Mouse (Mus musculus): ENCODE data around the gene Dnajc13.

The Dnajc13 gene

DNA sequence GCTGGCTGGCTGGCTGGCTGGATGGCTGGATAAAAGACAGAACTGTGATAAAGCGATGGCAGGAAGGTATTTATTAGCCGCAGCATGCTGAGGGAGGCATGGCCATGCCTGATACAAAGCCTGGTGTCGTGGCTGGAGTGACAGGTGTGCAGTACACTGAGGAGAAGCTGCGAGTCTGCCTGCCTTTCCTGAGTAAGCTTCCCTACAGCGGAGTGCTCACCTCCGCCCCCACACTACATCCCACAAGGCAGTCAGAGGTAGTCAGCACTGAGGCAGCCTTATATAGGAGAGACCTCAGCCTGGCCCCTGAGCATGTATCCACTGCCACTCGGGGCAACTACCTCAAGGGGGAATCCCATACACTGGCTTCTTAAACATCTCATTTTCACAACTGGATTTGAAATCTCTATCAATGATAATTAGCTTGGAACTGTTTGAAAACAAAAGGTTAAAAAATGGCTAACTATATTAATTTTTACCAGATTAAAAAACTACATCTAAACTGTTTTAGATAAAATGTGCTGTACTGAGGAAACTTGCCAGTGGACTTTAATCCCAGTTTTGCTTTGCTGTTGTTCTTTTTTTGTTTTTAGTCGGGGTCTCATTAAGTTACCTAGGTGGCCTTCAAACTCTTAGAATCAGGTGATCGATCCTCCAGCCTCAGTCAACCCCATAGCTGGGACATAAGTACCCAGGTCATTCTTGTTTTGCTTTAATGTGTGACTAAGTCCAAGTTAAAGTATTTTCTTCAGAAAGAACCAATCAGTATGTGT, 8.1 kb downstream of the Dnajc13 start:
- DNase-seq (ENCODE audit: low spot score in 2 of 2), result no peak

DNA sequence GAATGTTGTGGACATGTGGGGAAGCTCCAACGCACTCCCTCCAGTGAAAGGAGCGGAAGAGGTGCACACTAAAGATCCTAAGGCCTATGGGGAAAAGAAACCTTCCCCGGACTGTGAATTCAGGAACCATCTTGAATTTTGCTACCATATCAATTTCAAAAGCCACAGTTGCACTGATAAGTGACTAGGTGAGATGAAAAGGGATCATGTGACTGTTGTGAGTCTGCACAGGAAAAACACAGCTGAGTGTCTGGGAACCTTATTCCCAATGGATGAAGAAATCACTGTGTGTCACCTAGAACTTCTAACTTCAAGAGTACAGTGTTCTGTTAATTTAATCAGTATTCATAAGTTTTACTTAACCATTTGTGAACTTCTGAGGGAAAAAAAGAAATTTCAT, 10.1 kb downstream of the Dnajc13 start:
- no peak for DNase-seq (ENCODE audit: low spot score in 2 of 2)

DNA sequence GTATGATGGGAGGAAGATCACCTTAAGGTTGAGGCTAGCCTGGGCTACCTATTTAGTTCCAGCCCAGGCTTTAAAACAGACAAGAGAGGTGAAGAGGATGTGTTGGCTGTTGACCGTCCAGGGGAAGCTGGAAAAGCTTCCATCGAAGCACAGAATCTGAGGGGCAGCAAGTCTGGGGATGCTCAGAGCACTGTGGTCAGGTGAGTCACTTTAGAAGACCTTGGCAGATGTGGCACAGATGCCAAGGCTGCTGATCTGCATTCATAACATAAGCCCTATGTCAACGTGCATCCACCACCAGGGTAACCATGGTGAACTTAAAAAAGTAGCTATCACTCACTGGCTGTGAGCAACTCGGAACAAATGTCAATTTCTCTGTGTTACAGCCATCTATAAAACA, 11.0 kb downstream of the Dnajc13 start:
- DNase-seq (ENCODE audit: low spot score in 2 of 2), result no peak

DNA sequence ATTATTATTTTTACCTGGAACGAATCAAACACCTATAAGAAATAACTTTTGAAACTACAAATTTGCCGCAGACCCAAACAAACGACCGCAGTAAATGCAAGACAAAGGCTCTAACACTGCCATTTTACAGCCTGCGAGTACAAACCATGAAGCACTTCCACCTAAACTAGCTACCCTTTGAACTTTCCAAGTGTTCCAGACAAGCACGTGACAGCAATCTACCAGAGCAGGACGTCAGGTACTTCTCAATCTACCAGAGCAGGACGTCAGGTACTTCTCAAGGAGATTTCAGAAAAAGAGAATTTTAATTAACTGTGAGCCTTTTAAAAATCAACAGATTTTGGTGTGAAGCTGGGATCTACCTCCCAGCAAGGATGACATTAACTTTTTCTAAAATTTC, 11.6 kb downstream of the Dnajc13 start:
- no peak for DNase-seq (ENCODE audit: low spot score in 2 of 2)

DNA sequence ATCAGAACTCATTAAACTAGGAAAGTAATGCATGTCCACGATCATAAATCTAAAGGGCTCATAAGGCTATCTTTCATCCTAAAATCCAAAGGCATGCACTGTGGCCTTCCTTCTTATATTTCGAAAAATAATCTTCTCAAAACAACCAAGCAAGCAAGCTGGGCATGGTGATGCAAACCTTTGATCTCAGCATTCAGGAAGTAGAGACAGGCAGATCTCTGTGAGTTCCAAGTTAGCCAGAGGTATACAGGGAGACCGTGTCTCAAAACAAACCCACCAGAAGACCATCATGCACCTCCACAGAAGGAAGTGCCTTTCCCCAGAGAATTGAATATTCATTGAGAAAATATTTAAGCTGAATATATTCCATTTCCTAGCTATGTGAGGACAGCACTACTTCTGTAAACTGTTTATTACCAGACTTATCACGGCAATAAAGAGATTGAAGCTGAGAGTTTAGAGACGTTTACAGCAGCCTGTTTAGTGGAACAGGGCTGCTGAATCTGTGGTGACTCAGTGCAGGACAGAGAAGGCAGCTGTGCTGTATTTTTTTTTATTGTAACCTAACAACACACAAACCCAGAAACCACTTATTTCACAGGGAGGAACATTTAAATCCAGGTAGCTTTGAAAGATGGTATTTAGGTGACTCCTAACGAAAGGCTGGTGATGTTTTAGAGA, 15.3 kb downstream of the Dnajc13 start:
- no peak for DNase-seq (ENCODE audit: low spot score in 2 of 2)

DNA sequence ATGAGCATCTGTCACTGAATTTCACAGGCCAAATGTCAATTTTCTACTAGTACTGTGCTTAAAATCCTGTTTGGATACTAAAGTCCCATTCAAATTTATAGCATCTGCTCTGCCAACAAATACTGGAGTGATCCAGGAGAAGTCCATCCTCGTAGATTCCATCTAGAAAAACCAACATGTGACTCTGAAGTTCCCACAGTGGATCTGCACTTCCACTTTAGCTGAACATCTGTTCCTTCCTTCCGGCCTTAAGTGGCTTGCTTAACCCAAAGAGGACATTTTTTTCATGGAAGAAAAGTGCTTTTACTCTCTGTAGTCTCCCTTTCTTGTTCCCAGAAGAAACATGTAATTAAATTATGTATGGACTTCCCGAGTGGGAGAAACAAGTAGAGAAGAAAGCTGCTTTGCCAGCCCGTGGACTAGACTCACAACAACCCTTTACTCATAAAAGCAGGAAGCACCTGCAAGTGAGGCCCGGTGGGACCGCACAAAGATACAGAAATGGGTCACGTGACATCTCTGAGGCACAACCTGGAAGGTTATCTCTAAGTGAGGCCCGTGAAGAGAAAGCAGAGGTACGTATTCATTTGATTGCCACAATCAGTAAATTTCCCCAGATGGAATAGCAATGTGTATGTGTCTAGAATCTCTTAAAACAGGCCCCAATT, 18.8 kb downstream of the Dnajc13 start:
- DNase-seq (ENCODE audit: low spot score in 2 of 2), result no peak

DNA sequence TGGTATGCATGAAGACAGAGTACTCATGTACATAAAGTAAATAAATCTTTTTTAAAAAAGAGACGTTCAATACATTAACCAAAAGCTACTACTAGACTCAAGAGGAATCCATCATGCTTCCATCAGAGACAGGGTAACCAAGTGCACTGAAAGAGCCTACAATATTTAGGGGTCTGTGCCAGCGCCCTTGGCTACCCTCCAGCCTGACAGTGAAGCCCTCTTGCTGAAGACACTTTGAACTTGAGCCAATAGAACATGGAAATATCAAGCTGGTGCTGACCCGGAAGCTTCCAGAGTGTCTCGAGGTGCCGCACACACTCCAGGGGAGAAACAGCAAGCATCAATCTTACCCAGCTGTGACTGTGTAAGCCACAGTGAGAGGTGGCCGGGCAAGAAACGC, 22.6 kb downstream of the Dnajc13 start:
- no peak for DNase-seq (ENCODE audit: low spot score in 2 of 2)

DNA sequence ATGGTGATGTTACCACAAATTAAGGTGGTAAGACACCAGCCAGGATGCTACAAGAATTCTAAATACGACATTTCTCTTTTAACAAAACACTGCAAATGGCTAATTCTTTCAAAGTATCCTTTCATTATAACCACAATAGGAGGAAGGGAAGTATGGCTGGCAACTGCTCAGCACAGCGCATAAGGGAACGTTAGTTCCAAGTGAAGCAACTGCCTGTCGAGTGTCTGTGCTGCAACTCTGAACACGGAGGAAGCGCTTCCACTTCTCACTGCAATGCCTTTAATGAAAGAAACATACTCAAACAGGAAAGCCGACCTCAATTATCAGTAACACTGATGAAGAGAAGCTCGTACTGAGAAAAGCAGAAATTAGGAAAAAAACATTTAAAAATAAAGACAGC, 23.7 kb downstream of the Dnajc13 start:
- DNase-seq (ENCODE audit: low spot score in 2 of 2), result no peak

DNA sequence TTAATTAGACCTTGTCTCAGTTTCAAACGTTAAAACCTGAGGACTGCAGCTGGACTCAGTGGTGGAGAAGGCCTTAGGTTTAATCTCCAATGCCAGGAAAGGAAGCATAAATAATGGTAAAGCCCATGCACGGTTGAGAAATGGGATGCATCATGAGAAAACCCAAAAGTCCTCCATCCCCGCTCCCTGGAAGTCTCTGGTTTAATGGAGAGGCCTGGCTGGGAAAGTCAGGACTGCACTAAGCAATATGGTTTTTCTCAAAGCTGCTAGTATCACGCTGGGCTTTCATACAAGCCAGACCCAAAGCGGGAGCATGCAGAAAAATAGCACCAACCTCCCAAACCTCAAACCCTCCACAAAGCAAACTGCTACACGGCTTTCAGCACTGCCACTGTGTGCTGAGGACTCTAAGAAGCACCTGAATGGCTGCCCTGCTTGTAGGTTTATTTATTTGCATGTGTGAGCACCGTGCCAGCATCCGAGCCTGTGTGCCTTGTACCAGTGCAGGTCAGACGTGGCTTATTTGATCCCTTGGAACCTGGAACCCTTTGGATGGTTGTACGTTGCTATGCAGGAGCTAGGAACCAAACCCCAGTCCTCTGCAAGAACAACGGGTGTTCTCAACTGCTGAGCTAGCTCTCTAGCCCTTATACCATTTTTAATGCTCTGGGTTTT, 26.3 kb downstream of the Dnajc13 start:
- no peak for DNase-seq (ENCODE audit: low spot score in 2 of 2)

DNA sequence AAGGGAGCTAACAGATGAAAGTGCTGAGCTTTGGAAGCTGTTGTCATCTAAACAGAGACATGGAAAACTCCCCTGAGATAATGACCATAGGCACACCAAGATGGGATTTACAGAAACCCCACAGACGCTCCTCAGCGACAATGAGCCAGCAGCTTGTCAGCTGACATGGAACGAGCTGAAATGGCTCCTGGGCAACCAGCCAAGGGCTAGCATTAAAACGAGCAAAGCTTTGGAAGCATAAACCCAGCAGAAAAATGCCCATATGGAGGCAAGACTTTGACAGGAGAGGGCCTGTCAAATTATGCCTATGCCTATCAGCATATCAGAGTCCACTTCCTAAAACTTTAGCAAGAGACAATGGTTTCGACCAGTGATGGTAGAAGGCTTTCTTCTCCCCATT, 27.0 kb downstream of the Dnajc13 start:
- DNase-seq (ENCODE audit: low spot score in 2 of 2), result no peak

DNA sequence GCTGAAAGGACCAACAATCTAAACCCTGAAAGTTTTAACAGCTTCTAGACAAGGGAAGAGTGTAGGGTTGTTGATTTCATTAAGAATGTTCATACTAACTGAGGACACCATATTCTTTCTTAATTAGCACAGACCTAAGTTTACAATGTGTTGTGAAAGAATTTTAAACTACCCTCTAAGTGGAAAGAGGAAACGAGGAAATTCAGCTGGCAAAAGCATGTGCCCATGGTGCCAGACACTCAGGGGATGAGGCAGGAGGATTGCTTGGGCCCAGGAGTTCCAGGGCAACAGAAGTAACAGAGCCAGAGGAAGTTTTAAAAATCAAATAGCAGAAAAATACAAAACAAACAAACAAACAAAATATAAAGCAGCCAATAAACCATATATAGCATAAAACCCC, 28.9 kb downstream of the Dnajc13 start:
- DNase-seq (ENCODE audit: low spot score in 2 of 2), result no peak

DNA sequence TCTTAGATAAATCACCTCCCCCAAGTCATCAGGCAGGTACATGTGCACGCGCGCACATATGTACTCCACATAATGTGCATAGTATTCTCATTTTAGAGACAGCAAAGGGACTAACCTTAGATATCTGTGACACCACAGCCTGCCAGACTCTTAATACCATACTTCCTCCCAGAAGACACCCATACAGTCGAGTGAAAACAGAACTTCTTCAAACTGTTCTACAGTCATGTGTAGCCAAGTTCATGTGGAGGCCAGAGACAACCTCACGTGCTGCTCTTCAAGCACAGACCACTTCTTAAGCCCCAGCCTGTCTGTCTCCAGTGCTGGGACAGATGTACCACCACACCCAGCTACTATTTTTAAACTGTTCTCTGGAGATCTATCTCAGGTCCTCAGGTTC, 29.7 kb downstream of the Dnajc13 start:
- no peak for DNase-seq (ENCODE audit: low spot score in 2 of 2)

DNA sequence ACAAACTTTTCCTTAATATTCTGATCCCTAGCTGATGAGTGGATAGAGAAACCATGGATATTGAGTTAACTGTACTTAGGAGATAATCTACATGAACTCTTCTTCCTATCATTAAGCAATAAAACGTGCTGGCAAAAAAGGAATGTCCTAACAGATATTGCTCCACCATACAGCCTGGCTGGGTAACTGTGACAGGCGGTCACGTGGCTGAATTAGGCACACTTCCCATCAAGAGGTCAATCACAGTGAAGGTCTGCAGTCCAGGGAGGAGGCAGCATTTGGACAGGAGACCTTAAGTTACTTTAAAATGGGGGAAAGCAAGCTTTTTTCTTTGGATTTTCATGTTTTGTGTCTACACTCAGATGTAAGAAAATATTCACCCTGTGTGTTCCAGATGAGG, 30.7 kb downstream of the Dnajc13 start:
- no peak for DNase-seq (ENCODE audit: low spot score in 2 of 2)

DNA sequence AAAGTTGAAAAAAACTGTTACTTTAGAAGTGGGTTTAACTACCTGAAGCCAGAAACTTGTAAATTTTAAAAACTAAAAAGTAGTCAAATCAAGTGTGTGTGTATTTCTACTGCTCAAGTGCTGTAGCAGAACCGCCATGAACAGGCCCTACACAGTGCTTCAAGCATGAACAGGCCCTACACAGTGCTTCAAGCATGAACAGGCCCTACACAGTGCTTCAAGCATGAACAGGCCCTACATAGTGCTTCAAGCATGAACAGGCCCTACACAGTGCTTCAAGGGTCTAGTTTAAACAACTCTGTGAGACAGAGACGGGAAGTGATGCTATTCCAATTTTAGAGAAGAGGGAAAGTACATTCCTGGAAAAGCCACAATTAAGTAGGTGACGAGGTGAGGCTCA, 51.3 kb downstream of the Dnajc13 start:
- no peak for DNase-seq (ENCODE audit: low spot score in 2 of 2)

DNA sequence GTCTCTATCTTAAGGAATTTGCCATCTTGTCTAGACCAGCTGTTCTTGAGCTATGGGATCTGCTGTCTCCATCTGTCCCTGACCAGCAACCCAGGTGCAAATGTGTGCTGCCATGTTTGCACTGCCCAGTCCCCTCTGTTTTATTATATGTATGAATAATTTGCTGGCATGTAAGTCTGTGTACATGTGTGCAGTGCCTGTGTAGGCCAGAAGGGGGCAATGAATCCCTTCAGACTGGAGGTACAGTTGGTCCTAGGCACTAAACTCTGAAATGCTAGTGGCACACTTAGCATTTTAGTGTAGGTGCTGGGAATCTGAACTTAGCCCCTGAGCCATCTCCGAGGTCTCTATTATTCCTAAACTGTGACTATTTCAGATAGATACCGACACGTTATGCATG, 58.9 kb downstream of the Dnajc13 start:
- DNase-seq (ENCODE audit: low spot score in 2 of 2), result peak; percentile 19 to 52

DNA sequence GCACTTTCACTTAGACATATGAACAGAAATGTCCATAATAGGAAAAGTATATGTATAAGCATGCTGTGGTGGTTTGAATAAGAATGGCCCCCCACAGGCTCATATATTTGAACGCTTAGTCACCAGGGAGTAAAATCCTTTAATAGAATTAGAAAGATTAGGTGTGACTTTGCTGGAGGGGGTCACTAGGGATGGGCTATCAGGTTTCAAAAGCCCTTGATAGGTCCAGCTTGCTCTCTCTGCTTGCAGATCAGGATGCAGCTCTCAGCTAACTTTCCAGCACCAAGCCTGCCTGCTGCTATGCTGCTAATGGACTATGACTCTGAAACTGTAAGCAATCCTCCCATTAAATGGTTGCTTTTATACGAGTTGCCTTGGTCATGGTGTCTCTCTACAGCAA, 68.2 kb downstream of the Dnajc13 start:
- no peak for DNase-seq (ENCODE audit: low spot score in 2 of 2)

DNA sequence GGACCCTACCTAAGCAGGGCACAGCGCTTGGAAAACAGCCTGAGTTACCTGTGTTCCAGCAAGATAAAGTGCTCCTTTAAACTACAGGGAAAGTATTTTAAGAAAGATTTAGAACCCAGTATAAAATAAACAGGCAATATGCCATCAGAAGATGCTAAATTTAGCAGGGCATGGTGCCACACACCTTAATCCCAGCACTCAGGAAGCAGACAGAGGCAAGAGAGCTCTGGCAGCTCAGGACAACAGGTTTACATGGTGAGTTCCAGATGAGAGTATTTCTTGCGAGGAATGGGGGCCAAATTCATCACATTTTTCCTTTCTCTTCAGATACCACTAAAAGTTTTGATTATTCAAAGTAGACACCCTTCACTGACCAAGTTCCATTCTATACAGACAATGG, 68.8 kb downstream of the Dnajc13 start:
- DNase-seq (ENCODE audit: low spot score in 2 of 2), result no peak

DNA sequence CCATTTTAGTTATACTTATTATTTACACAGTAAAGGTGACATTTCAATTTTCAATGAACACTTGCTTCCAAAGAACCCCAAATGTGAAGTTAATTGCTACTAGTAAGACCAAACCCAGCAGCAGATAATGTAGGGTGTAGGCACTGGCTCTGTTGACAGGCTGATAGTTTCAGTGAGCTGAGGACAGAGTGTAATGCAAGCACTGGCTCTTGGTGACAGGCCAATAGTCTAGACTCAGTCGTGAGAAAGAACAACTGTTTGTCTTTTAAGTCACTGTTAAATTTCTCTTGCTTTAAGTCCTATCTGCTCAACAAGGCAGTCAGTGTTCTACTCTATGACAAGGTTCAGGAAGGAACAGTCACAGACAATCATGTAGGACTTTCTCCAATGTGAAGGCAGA, 69.4 kb downstream of the Dnajc13 start:
- DNase-seq (ENCODE audit: low spot score in 2 of 2), result no peak

DNA sequence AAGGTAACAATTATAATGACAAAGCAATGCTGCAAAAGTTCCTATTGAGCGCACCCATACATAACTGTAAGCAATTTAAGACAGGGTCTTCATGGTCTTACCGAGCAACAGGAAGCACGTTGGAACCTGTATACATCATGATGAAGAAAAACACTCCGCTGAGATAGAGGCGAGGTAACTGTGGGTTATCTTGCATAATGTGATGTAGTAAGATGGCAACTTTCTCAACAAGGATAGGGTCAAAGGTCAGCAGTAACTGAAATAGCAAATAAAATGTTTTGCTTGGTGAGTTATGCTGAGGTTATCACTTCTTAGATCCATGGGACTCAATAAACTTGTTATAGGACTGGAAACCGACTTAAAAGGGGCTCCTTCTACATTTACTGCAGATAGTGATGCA, 70.2 kb downstream of the Dnajc13 start:
- DNase-seq (ENCODE audit: low spot score in 2 of 2), result no peak

DNA sequence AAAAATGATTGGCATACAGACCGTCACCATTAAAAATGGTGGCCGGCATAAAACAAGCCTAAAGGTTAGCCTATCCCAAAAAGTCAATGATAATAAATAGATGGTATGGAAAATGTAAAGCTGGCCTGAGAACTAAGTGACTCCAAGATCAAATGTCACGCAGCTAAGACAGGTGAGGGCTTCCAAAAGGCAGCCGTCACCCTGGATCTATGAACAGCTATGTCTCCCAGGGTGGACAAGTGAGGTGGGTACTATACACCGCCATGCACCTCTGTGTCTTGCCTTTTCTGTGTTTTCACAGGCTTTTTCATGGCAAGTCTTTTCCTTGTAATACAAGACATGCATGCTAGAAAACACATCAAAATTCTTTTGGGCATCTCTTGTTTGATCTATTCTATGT, 73.1 kb downstream of the Dnajc13 start:
- no peak for DNase-seq (ENCODE audit: low spot score in 2 of 2)

DNA sequence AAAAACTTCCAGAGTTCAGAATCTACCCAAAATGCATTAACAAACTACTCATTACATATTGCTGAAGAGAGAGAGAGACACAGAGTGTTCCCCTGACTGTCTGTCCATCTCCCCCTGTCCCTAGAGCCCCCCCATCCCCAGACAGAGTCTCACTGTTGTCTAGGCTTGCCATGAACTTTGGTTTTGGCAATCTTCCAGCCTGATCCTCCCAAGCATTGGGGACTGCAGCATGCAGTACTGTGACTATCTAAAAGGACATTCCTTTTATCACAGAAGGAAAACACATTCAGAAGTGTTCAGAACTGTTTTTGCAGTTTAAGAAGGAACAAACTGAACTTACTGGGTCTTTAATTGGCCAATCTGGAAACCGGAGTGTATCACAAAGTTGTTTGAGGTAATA, 74.0 kb downstream of the Dnajc13 start:
- no peak for DNase-seq (ENCODE audit: low spot score in 2 of 2)

DNA sequence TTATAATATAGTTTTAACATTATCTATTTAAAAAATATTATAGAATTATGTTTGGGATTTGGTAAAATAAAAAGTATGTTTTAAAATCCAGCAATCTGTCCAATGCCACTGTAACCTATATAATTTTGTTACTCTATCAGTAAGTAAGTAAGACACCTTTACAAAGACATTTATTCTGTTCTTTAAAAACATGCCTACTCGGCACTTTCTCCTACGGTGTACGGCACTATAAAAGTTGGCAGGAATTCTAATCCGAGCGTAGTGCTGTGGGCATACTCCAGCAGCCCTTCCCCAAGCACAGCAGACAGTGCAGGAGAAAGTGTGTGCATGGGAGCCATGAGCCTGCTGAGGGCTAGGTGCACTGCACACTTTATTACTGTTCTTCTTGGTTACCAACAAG, 75.7 kb downstream of the Dnajc13 start:
- no peak for DNase-seq (ENCODE audit: low spot score in 2 of 2)

DNA sequence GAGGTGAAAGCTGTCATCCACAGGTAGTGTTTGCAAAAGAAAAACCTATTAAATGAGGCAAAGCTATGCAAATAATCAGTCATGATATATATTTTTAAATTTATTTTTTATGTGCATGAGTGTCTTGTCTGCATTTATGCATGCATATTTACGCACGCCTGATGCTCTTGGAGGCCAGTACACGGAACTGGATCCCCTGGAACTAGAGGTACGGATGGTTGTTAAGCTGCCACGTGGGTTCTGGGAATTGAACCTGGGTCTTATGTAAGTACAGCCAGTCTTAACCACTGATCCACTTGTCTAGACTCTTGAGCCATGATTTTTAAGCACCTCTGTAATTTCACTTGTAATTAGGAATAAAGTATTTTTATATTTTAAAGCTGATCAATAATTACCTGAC, 79.5 kb downstream of the Dnajc13 start:
- no peak for DNase-seq (ENCODE audit: low spot score in 2 of 2)
